Mouse (Mus musculus) hindbrain, embryonic 13.5 days (tissue): ENCODE results near the gene L1cam. TPM values are rescaled to one million over a fixed set of nuclear protein-coding genes. Genes with fewer than 3 reads are reported as not detected.

Experiments used
- ATAC-seq: fragments of 200-750 bp; cut with Nextera tagmentation; 2 replicates; pipeline ENCODE4 v1.8.0; 2017; ENCODE audit warnings: moderate TSS enrichment; ENCODE audit not compliant: low FRiP score
- H3K27ac ChIP-seq: fragments of 300-500 bp; sonication (generic); 2 replicates; pipeline ENCODE4 v1.5.1; 2015; ENCODE audit warnings: inconsistent platforms, mild to moderate bottlenecking, moderate library complexity
- H3K27me3 ChIP-seq: fragments of 300-500 bp; sonication (generic); 2 replicates; pipeline ENCODE4 v1.6.1; 2015; ENCODE audit warnings: mild to moderate bottlenecking, inconsistent platforms
- H3K36me3 ChIP-seq: fragments of 300-500 bp; sonication (generic); 2 replicates; pipeline ENCODE4 v1.6.1; 2015; ENCODE audit warnings: mild to moderate bottlenecking, inconsistent platforms
- H3K4me1 ChIP-seq: fragments of 300-500 bp; sonication (generic); replicated peaks from 2 replicates; pipeline ENCODE4 v1.6.1; 2015; ENCODE audit warnings: inconsistent platforms
- H3K4me2 ChIP-seq: fragments of 300-500 bp; sonication (generic); 2 replicates; pipeline ENCODE4 v1.6.1; 2015; ENCODE audit warnings: inconsistent platforms, mild to moderate bottlenecking, moderate library complexity
- H3K4me3 ChIP-seq: fragments of 300-500 bp; sonication (generic); 2 replicates; pipeline ENCODE4 v1.5.1; 2015; ENCODE audit warnings: mild to moderate bottlenecking, inconsistent platforms
- H3K9ac ChIP-seq: fragments of 300-500 bp; sonication (generic); 2 replicates; pipeline ENCODE4 v1.6.1; 2015; ENCODE audit warnings: mild to moderate bottlenecking, inconsistent platforms
- H3K9me3 ChIP-seq: fragments of 300-500 bp; sonication (generic); 2 replicates; pipeline ENCODE4 v1.6.1; 2016; ENCODE audit warnings: inconsistent platforms
- WGBS: fragments of 180-500 bp; shearing (Covaris S2); methylation state at CpG from one replicate; pipeline ENCODE4 v1.1.7; 2015; 5-methylcytosine and 5-hydroxymethylcytosine counted together
- polyA plus RNA-seq: library from polyadenylated mRNA; unstranded; fragments of >200 nt; fragmentation: Nextera tagmentation; extraction: Ambion mirVana; gene quantifications from 2 replicates; pipeline ENCODE4 v1.2.1, GENCODE M21; 2015

L1cam gene
- polyA plus RNA-seq, 1 experiment from 2014 or later: 77.3 TPM

GRCm38 (mm10) chrX:73816596-73817314 is 79.2 kb downstream of the L1cam start:
- H3K36me3 ChIP-seq: no peaks in the 10 kb centered on the region
- no peak overlapping the region for H3K27ac ChIP-seq
- no peak overlapping the region for H3K4me2 ChIP-seq
- H3K4me1 ChIP-seq: peaks cover 8% of the 10 kb centered on the region
- H3K4me3 ChIP-seq: no peak overlapping the region
- 45% methylated on average over 3 of the region's 3 CpGs for WGBS
- ATAC-seq: no peak
- no peaks in the 10 kb centered on the region for H3K27me3 ChIP-seq
- no peak overlapping the region for H3K9ac ChIP-seq
- H3K9me3 ChIP-seq: no peaks in the 10 kb centered on the region

- H3K27ac ChIP-seq: peak overlapping the region; percentile 88
- H3K9ac ChIP-seq: peak overlapping the region; percentile 71
- 0 out of 2 replicates have a peak, but pooled peaks cover 3% of the 10 kb centered on the region for H3K4me1 ChIP-seq
- H3K4me3 ChIP-seq: peak overlapping the region; percentile 33
- ATAC-seq: peak; percentile 88
- H3K9me3 ChIP-seq: no peaks in the 10 kb centered on the region
- no peaks in the 10 kb centered on the region for H3K36me3 ChIP-seq
- WGBS: 11% methylated on average over 14 of the region's 14 CpGs
- no peaks in the 10 kb centered on the region for H3K27me3 ChIP-seq
- peak overlapping the region; percentile 52 for H3K4me2 ChIP-seq
These were observed 80.8 kb downstream of the L1cam start for GRCm38 (mm10) chrX:73815072-73815471.

- Histone ChIP-seq H3K9ac (no peak overlapping the region), H3K9me3 (no peaks in the 10 kb centered on the region), H3K36me3 (no peaks in the 10 kb centered on the region), H3K4me3 (no peak overlapping the region), H3K27ac (peak overlapping the region; percentile 44; the same call in 1 of the 2 replicates), H3K27me3 (no peaks in the 10 kb centered on the region), H3K4me1 (peaks cover 9% of the 10 kb centered on the region), H3K4me2 (no peak overlapping the region)
- 0 out of 2 replicates have a peak, but pooled peaks have one; percentile 52 for ATAC-seq
- WGBS: 79% methylated on average over 1 of the region's 1 CpGs
These were observed 90.1 kb downstream of the L1cam start for GRCm38 (mm10) chrX:73805814-73806213.

Other genes with a start within 250 kb of the L1cam start
- gene Pnck, start 236.0 kb downstream of the L1cam start, polyA plus RNA-seq: 107 and 116 TPM in 2 replicates
- gene Slc6a8, start 223.0 kb downstream of the L1cam start, polyA plus RNA-seq: 7.0 and 7.3 TPM in 2 replicates
- gene Bcap31, start 179.9 kb downstream of the L1cam start, polyA plus RNA-seq: 128 and 138 TPM in 2 replicates
- 11.1 and 11.2 TPM in 2 replicates for gene Abcd1, start 179.5 kb downstream of the L1cam start, polyA plus RNA-seq
- gene Plxnb3, start 139.0 kb downstream of the L1cam start, polyA plus RNA-seq: 0.26 and 0.29 TPM in 2 replicates
- gene Srpk3, start 121.7 kb downstream of the L1cam start, polyA plus RNA-seq: 1.7 and 2.2 TPM in 2 replicates
- 223 and 228 TPM in 2 replicates for gene Idh3g, start 109.2 kb downstream of the L1cam start, polyA plus RNA-seq
- 147 and 149 TPM in 2 replicates for gene Ssr4, start 109.1 kb downstream of the L1cam start, polyA plus RNA-seq
- gene Pdzd4, start 71.1 kb downstream of the L1cam start, polyA plus RNA-seq: 3.7 and 4.1 TPM in 2 replicates
- gene Avpr2, start 4.0 kb downstream of the L1cam start, polyA plus RNA-seq: 0.09 and 0.17 TPM in 2 replicates
- gene Arhgap4, start 25.8 kb upstream of the L1cam start, polyA plus RNA-seq: 3.4 and 3.8 TPM in 2 replicates
- gene Naa10, start 25.8 kb upstream of the L1cam start, polyA plus RNA-seq: 105 and 107 TPM in 2 replicates
- 12.7 and 14.8 TPM in 2 replicates for gene Renbp, start 34.7 kb upstream of the L1cam start, polyA plus RNA-seq
- gene Hcfc1, start 70.3 kb upstream of the L1cam start, polyA plus RNA-seq: 50.8 and 52.1 TPM in 2 replicates
- gene Irak1, start 127.8 kb upstream of the L1cam start, polyA plus RNA-seq: 38.5 and 39.7 TPM in 2 replicates
- gene Opn1mw, start 231.4 kb upstream of the L1cam start, polyA plus RNA-seq: not detected in 2 replicates
- gene Mecp2, start 239.3 kb upstream of the L1cam start, polyA plus RNA-seq: 14.0 and 14.7 TPM in 2 replicates